Mouse (Mus musculus) neural tube, embryonic 15.5 days (tissue): ENCODE measurements around the gene Syt1. TPM values are rescaled to one million over a fixed set of nuclear protein-coding genes. Genes with fewer than 3 reads are reported as not detected.

Experiments used
- ATAC-seq: fragments of 200-750 bp; cut with Nextera tagmentation; 2 replicates; pipeline ENCODE4 v1.8.0; 2017; ENCODE audit warnings: mild to moderate bottlenecking, moderate TSS enrichment, moderate library complexity; ENCODE audit not compliant: low FRiP score
- H3K27ac ChIP-seq: fragments of 300-500 bp; sonication (generic); replicated peaks from 2 replicates; pipeline ENCODE4 v1.5.1; 2015; ENCODE audit warnings: mild to moderate bottlenecking, inconsistent platforms
- H3K27me3 ChIP-seq: fragments of 300-500 bp; sonication (generic); replicated peaks from 2 replicates; pipeline ENCODE4 v1.6.1; 2015; ENCODE audit warnings: inconsistent platforms
- H3K36me3 ChIP-seq: fragments of 300-500 bp; sonication (generic); 2 replicates; pipeline ENCODE4 v1.6.1; 2015; ENCODE audit warnings: inconsistent platforms
- H3K4me1 ChIP-seq: fragments of 300-500 bp; sonication (generic); 2 replicates; pipeline ENCODE4 v1.6.1; 2015; ENCODE audit warnings: inconsistent platforms
- H3K4me2 ChIP-seq: fragments of 300-500 bp; sonication (generic); 2 replicates; pipeline ENCODE4 v1.6.1; 2015; ENCODE audit warnings: inconsistent platforms, mild to moderate bottlenecking, moderate library complexity
- H3K4me3 ChIP-seq: fragments of 300-500 bp; sonication (generic); replicated peaks from 2 replicates; pipeline ENCODE4 v1.5.1; 2015; ENCODE audit warnings: mild to moderate bottlenecking, inconsistent platforms
- H3K9ac ChIP-seq: fragments of 300-500 bp; sonication (generic); replicated peaks from 2 replicates; pipeline ENCODE4 v1.6.1; 2015; ENCODE audit warnings: mild to moderate bottlenecking, inconsistent platforms
- H3K9me3 ChIP-seq: fragments of 300-500 bp; sonication (generic); replicated peaks from 2 replicates; pipeline ENCODE4 v1.6.1; 2016; ENCODE audit warnings: inconsistent platforms
- WGBS: fragments of 180-500 bp; shearing (Covaris S2); methylation state at CpG from one replicate; pipeline ENCODE4 v1.1.7; 2015; ENCODE audit warnings: mixed read lengths; 5-methylcytosine and 5-hydroxymethylcytosine counted together
- polyA plus RNA-seq: library from polyadenylated mRNA; unstranded; fragments of >200 nt; fragmentation: Nextera tagmentation; extraction: Ambion mirVana; gene quantifications from 2 replicates; pipeline ENCODE4 v1.2.1, GENCODE M21; 2015

The Syt1 gene
- polyA plus RNA-seq, 1 experiment from 2014 or later = 116 TPM

GRCm38 (mm10) chr10:108506917-108507316 lies 503.9 kb downstream of the Syt1 start:
- Histone ChIP-seq H3K4me1 (peaks cover 10% of the 10 kb centered on the region; the same call in 1 of the 2 replicates), H3K9me3 (no peaks in the 10 kb centered on the region), H3K4me3 (no peak overlapping the region), H3K27ac (no peak overlapping the region), H3K4me2 (no peak overlapping the region), H3K9ac (no peak overlapping the region), H3K36me3 (no peaks in the 10 kb centered on the region), H3K27me3 (no peaks in the 10 kb centered on the region)
- WGBS = 82% methylated on average over 4 of the region's 4 CpGs
- no peak for ATAC-seq

- Histone ChIP-seq H3K9me3 (no peaks in the 10 kb centered on the region), H3K27ac (no peak overlapping the region), H3K9ac (no peak overlapping the region), H3K27me3 (no peaks in the 10 kb centered on the region), H3K36me3 (0 out of 2 replicates have a peak, but pooled peaks cover 3% of the 10 kb centered on the region), H3K4me3 (no peak overlapping the region), H3K4me2 (no peak overlapping the region), H3K4me1 (peaks cover 10% of the 10 kb centered on the region; the same call in 1 of the 2 replicates)
- 55% methylated on average over 7 of the region's 7 CpGs for WGBS
- ATAC-seq = no peak
Measured at GRCm38 (mm10) chr10:108504925-108505324, 505.9 kb downstream of the Syt1 start.

GRCm38 (mm10) chr10:108504128-108504870 lies 506.5 kb downstream of the Syt1 start:
- no peaks in the 10 kb centered on the region for H3K27me3 ChIP-seq
- no peak for ATAC-seq
- H3K4me2 ChIP-seq = no peak overlapping the region
- H3K4me3 ChIP-seq = no peak overlapping the region
- H3K4me1 ChIP-seq = peaks cover 10% of the 10 kb centered on the region; the same call in 1 of the 2 replicates
- H3K36me3 ChIP-seq = 0 out of 2 replicates have a peak, but pooled peaks cover 3% of the 10 kb centered on the region
- no peak overlapping the region for H3K9ac ChIP-seq
- 65% methylated on average over 21 of the region's 21 CpGs for WGBS
- H3K27ac ChIP-seq = 0 out of 2 replicates have a peak overlapping the region, but pooled peaks have one; percentile 3
- H3K9me3 ChIP-seq = no peaks in the 10 kb centered on the region

GRCm38 (mm10) chr10:108490231-108490630 lies 520.6 kb downstream of the Syt1 start:
- Histone ChIP-seq H3K36me3 (no peaks in the 10 kb centered on the region), H3K27ac (no peak overlapping the region), H3K4me3 (no peak overlapping the region), H3K9ac (no peak overlapping the region), H3K27me3 (no peaks in the 10 kb centered on the region), H3K4me1 (no peaks in the 10 kb centered on the region), H3K4me2 (no peak overlapping the region), H3K9me3 (0 out of 2 replicates have a peak, but pooled peaks cover 4% of the 10 kb centered on the region)
- no peak for ATAC-seq
- 50% methylated on average over 7 of the region's 7 CpGs for WGBS

GRCm38 (mm10) chr10:108483991-108484390 lies 526.8 kb downstream of the Syt1 start:
- H3K9me3 ChIP-seq = no peaks in the 10 kb centered on the region
- no peak overlapping the region for H3K27ac ChIP-seq
- no peaks in the 10 kb centered on the region for H3K4me1 ChIP-seq
- no peaks in the 10 kb centered on the region for H3K27me3 ChIP-seq
- H3K9ac ChIP-seq = no peak overlapping the region
- H3K36me3 ChIP-seq = no peaks in the 10 kb centered on the region
- WGBS = 75% methylated on average over 10 of the region's 10 CpGs
- no peak for ATAC-seq
- H3K4me3 ChIP-seq = no peak overlapping the region
- H3K4me2 ChIP-seq = no peak overlapping the region

- Histone ChIP-seq H3K9ac (no peak overlapping the region), H3K4me1 (no peaks in the 10 kb centered on the region), H3K27ac (no peak overlapping the region), H3K4me2 (no peak overlapping the region), H3K36me3 (no peaks in the 10 kb centered on the region), H3K27me3 (no peaks in the 10 kb centered on the region), H3K4me3 (no peak overlapping the region), H3K9me3 (no peaks in the 10 kb centered on the region)
- 68% methylated on average over 11 of the region's 11 CpGs for WGBS
- no peak for ATAC-seq
Measured at GRCm38 (mm10) chr10:108480146-108480850, 530.5 kb downstream of the Syt1 start.

GRCm38 (mm10) chr10:108470319-108470955 lies 540.3 kb downstream of the Syt1 start:
- Histone ChIP-seq H3K9ac (no peak overlapping the region), H3K4me2 (no peak overlapping the region), H3K36me3 (no peaks in the 10 kb centered on the region), H3K4me1 (peaks cover 6% of the 10 kb centered on the region), H3K27me3 (no peaks in the 10 kb centered on the region), H3K4me3 (no peak overlapping the region), H3K9me3 (peaks cover 10% of the 10 kb centered on the region; the same call in 1 of the 2 replicates), H3K27ac (peak overlapping the region; percentile 49)
- WGBS = 22% methylated on average over 6 of the region's 6 CpGs
- ATAC-seq = peak; percentile 50

- ATAC-seq = no peak
- Histone ChIP-seq H3K4me3 (no peak overlapping the region), H3K36me3 (no peaks in the 10 kb centered on the region), H3K9me3 (0 out of 2 replicates have a peak, but pooled peaks cover 2% of the 10 kb centered on the region), H3K27me3 (no peaks in the 10 kb centered on the region), H3K27ac (no peak overlapping the region), H3K4me1 (peaks cover 6% of the 10 kb centered on the region), H3K4me2 (no peak overlapping the region), H3K9ac (no peak overlapping the region)
- WGBS = 75% methylated on average over 8 of the region's 8 CpGs
Measured at GRCm38 (mm10) chr10:108466539-108466938, 544.2 kb downstream of the Syt1 start.

GRCm38 (mm10) chr10:108461862-108462261 lies 548.9 kb downstream of the Syt1 start:
- ATAC-seq = no peak
- Histone ChIP-seq H3K9ac (no peak overlapping the region), H3K36me3 (no peaks in the 10 kb centered on the region), H3K4me2 (no peak overlapping the region), H3K27ac (no peak overlapping the region), H3K9me3 (0 out of 2 replicates have a peak, but pooled peaks cover 2% of the 10 kb centered on the region), H3K27me3 (no peaks in the 10 kb centered on the region), H3K4me1 (no peaks in the 10 kb centered on the region), H3K4me3 (no peak overlapping the region)
- 68% methylated on average over 2 of the region's 2 CpGs for WGBS

GRCm38 (mm10) chr10:108457054-108457453 lies 553.7 kb downstream of the Syt1 start:
- ATAC-seq = no peak
- Histone ChIP-seq H3K4me2 (no peak overlapping the region), H3K27me3 (no peaks in the 10 kb centered on the region), H3K9me3 (no peaks in the 10 kb centered on the region), H3K9ac (no peak overlapping the region), H3K4me1 (no peaks in the 10 kb centered on the region), H3K36me3 (no peaks in the 10 kb centered on the region), H3K4me3 (no peak overlapping the region), H3K27ac (no peak overlapping the region)
- 100% methylated on average over 2 of the region's 2 CpGs for WGBS

GRCm38 (mm10) chr10:108455883-108456282 lies 554.9 kb downstream of the Syt1 start:
- no peak overlapping the region for H3K4me3 ChIP-seq
- H3K36me3 ChIP-seq = no peaks in the 10 kb centered on the region
- H3K9ac ChIP-seq = no peak overlapping the region
- H3K9me3 ChIP-seq = no peaks in the 10 kb centered on the region
- H3K27ac ChIP-seq = no peak overlapping the region
- ATAC-seq = no peak
- no peaks in the 10 kb centered on the region for H3K4me1 ChIP-seq
- WGBS = 87% methylated on average over 2 of the region's 2 CpGs
- no peaks in the 10 kb centered on the region for H3K27me3 ChIP-seq
- H3K4me2 ChIP-seq = no peak overlapping the region
